Mouse (Mus musculus): ENCODE data around the gene Cblc. TPM values are rescaled to one million over a fixed set of nuclear protein-coding genes. Genes with fewer than 3 reads are reported as not detected.

The Cblc gene
- 0.51 TPM in 1 of 2 replicates, not detected in the other for polyA plus RNA-seq (2012; ENCODE audit: low replicate concordance)

GRCm38 (mm10) chr7:19796697-19797588, at the start of gene Cblc:
TSS of gene Cblc (minus strand) at chr7:19796809.

GRCm38 (mm10) chr7:19822604-19823058, 26.0 kb upstream of the Cblc start, which contains the start of gene Bcl3:
TSS of gene Bcl3 (minus strand) at chr7:19822770.

GRCm38 (mm10) chr7:19770984-19771391, 25.6 kb downstream of the Cblc start, which contains the start of gene Bcam:
TSS of gene Bcam (minus strand) at chr7:19771016.

GRCm38 (mm10) chr7:19750217-19751069, 46.2 kb downstream of the Cblc start, which contains the start of gene Nectin2:
TSS of gene Nectin2 (minus strand) at chr7:19750483.

Other genes with a start within 250 kb of the Cblc start
- 143 and 152 TPM in 2 replicates for gene Ppp1r37, start 233.7 kb downstream of the Cblc start, polyA plus RNA-seq (2012; ENCODE audit: low replicate concordance)
- 10.0 and 11.1 TPM in 2 replicates for gene Zfp296, start 219.5 kb downstream of the Cblc start, polyA plus RNA-seq (2012; ENCODE audit: low replicate concordance)
- gene Gemin7, start 219.2 kb downstream of the Cblc start, polyA plus RNA-seq (2012; ENCODE audit: low replicate concordance), result 22.7 and 43.0 TPM in 2 replicates
- gene Clasrp, start 192.3 kb downstream of the Cblc start, polyA plus RNA-seq (2012; ENCODE audit: low replicate concordance), result 117 and 363 TPM in 2 replicates
- gene Relb, start 167.4 kb downstream of the Cblc start, polyA plus RNA-seq (2012; ENCODE audit: low replicate concordance), result 13.7 and 26.5 TPM in 2 replicates
- gene Clptm1, start 131.8 kb downstream of the Cblc start, polyA plus RNA-seq (2012; ENCODE audit: low replicate concordance), result 187 and 280 TPM in 2 replicates
- not detected in 2 replicates for gene Apoc2, start 118.9 kb downstream of the Cblc start, polyA plus RNA-seq (2012; ENCODE audit: low replicate concordance)
- not detected in 2 replicates for gene Gm44805, start 115.4 kb downstream of the Cblc start, polyA plus RNA-seq (2012; ENCODE audit: low replicate concordance)
- gene Apoc4, start 115.3 kb downstream of the Cblc start, polyA plus RNA-seq (2012; ENCODE audit: low replicate concordance), result not detected in 2 replicates
- 0.99 TPM in 1 of 2 replicates, not detected in the other for gene Apoc1, start 104.1 kb downstream of the Cblc start, polyA plus RNA-seq (2012; ENCODE audit: low replicate concordance)
- gene Apoe, start 97.6 kb downstream of the Cblc start, polyA plus RNA-seq (2012; ENCODE audit: low replicate concordance), result 178 and 422 TPM in 2 replicates
- 213 and 277 TPM in 2 replicates for gene Tomm40, start 81.4 kb downstream of the Cblc start, polyA plus RNA-seq (2012; ENCODE audit: low replicate concordance)
- 4.9 and 6.0 TPM in 2 replicates for gene Nectin2, start 46.3 kb downstream of the Cblc start, polyA plus RNA-seq (2012; ENCODE audit: low replicate concordance)
- 6.0 and 6.9 TPM in 2 replicates for gene Bcam, start 25.8 kb downstream of the Cblc start, polyA plus RNA-seq (2012; ENCODE audit: low replicate concordance)
- 67.9 and 83.4 TPM in 2 replicates for gene Bcl3, start 26.0 kb upstream of the Cblc start, polyA plus RNA-seq (2012; ENCODE audit: low replicate concordance)
- gene Gm19345, start 55.2 kb upstream of the Cblc start, polyA plus RNA-seq (2012; ENCODE audit: low replicate concordance), result not detected in 2 replicates
- gene Ceacam16, start 64.5 kb upstream of the Cblc start, polyA plus RNA-seq (2012; ENCODE audit: low replicate concordance), result 3.5 and 10.5 TPM in 2 replicates
- gene Ceacam19, start 91.2 kb upstream of the Cblc start, polyA plus RNA-seq (2012; ENCODE audit: low replicate concordance), result not detected in 2 replicates
- 0.60 and 0.87 TPM in 2 replicates for gene Pvr, start 124.4 kb upstream of the Cblc start, polyA plus RNA-seq (2012; ENCODE audit: low replicate concordance)
- 0.20 TPM in 1 of 2 replicates, not detected in the other for gene Igsf23, start 153.9 kb upstream of the Cblc start, polyA plus RNA-seq (2012; ENCODE audit: low replicate concordance)
- gene Ceacam20, start 168.6 kb upstream of the Cblc start, polyA plus RNA-seq (2012; ENCODE audit: low replicate concordance), result not detected in 2 replicates
- not detected in 2 replicates for gene Nlrp9b, start 194.7 kb upstream of the Cblc start, polyA plus RNA-seq (2012; ENCODE audit: low replicate concordance)